Mouse (Mus musculus) C2C12 (cell line): ENCODE measurements around the gene Tmem30b. TPM values are rescaled to one million over a fixed set of nuclear protein-coding genes. Genes with fewer than 3 reads are reported as not detected.

Source experiments
- H3K27me3 ChIP-seq: one replicate; pipeline ENCODE4 v1.6.1; 2011; ENCODE audit not compliant: control insufficient read depth, insufficient read depth, insufficient read length
- H3K36me3 ChIP-seq: one replicate; pipeline ENCODE4 v1.6.1; 2011; ENCODE audit not compliant: control insufficient read depth, insufficient read depth
- H3K4me3 ChIP-seq: one replicate; pipeline ENCODE4 v1.5.1; 2011; ENCODE audit warnings: mild to moderate bottlenecking, control low read depth; ENCODE audit not compliant: poor library complexity, insufficient read depth, severe bottlenecking
- H3K79me2 ChIP-seq: one replicate; pipeline ENCODE4 v1.6.1; 2011; ENCODE audit not compliant: control insufficient read depth, insufficient read depth
- H3K79me3 ChIP-seq: one replicate; pipeline ENCODE4 v1.6.1; 2011; ENCODE audit warnings: low read depth, control low read depth
- H3ac ChIP-seq: one replicate; pipeline ENCODE3; 2011; ENCODE audit warnings: low read depth; ENCODE audit not compliant: control insufficient read depth, insufficient read length
- CEBPB ChIP-seq: IDR thresholded peaks from one replicate; pipeline ENCODE4 v1.6.1; 2011; ENCODE audit warnings: low read depth, mild to moderate bottlenecking, control low read depth, moderate library complexity
- CTCF ChIP-seq: IDR thresholded peaks from one replicate; pipeline ENCODE4 v1.5.1; 2011; ENCODE audit not compliant: control insufficient read depth, insufficient read depth, insufficient read length
- FOSL1 ChIP-seq: IDR thresholded peaks from one replicate; pipeline ENCODE4 v1.8.0; 2011; ENCODE audit warnings: mild to moderate bottlenecking, low read length; ENCODE audit not compliant: poor library complexity, insufficient read depth, severe bottlenecking
- MAX ChIP-seq: IDR thresholded peaks from one replicate; pipeline ENCODE4 v1.6.1; 2011; ENCODE audit warnings: mild to moderate bottlenecking, control low read depth
- MYOD1 ChIP-seq: IDR thresholded peaks from one replicate; pipeline ENCODE4 v1.6.1; 2011; ENCODE audit warnings: low read depth; ENCODE audit not compliant: control insufficient read depth, insufficient read length
- MYOG ChIP-seq: IDR thresholded peaks from one replicate; pipeline ENCODE4 v1.6.1; 2011; ENCODE audit not compliant: control insufficient read depth, insufficient read length; ENCODE audit errors: extremely low read depth
- USF1 ChIP-seq: IDR thresholded peaks from one replicate; pipeline ENCODE4 v1.6.1; 2011; ENCODE audit warnings: low read depth, mild to moderate bottlenecking, control low read depth, moderate library complexity
- polyA plus RNA-seq: library from polyadenylated mRNA; unstranded; fragments of >200 nt; fragmentation: generic; extraction: Trizol; gene quantifications from one replicate; pipeline ENCODE4 v1.2.1, GENCODE M21; 2012; ENCODE audit warnings: missing spikeins

Tmem30b gene
- polyA plus RNA-seq, 1 experiment, result not detected

GRCm38 (mm10) chr12:73523066-73523465 is 23.1 kb downstream of the Tmem30b start:
- no peak overlapping the region for H3K4me3 ChIP-seq
- TF ChIP-seq MYOG (no peak), CEBPB (no peak), CTCF (no peak), MAX (no peak), MYOD1 (no peak), FOSL1 (no peak), USF1 (no peak)
- no peaks in the 10 kb centered on the region for H3K27me3 ChIP-seq
- H3K79me3 ChIP-seq, result no peaks in the 10 kb centered on the region
- no peak overlapping the region for H3ac ChIP-seq
- H3K36me3 ChIP-seq, result no peaks in the 10 kb centered on the region
- H3K79me2 ChIP-seq, result no peaks in the 10 kb centered on the region

GRCm38 (mm10) chr12:73521944-73522343 is 24.2 kb downstream of the Tmem30b start:
- Histone ChIP-seq H3K27me3 (no peaks in the 10 kb centered on the region), H3K79me3 (no peaks in the 10 kb centered on the region), H3ac (no peak overlapping the region), H3K4me3 (no peak overlapping the region), H3K79me2 (no peaks in the 10 kb centered on the region), H3K36me3 (no peaks in the 10 kb centered on the region)
- no peak for TF ChIP-seq MYOD1
- TF ChIP-seq USF1, result no peak
- TF ChIP-seq FOSL1, result no peak
- no peak for TF ChIP-seq MYOG
- TF ChIP-seq CTCF, result no peak
- no peak for TF ChIP-seq CEBPB
- no peak for TF ChIP-seq MAX

GRCm38 (mm10) chr12:73521238-73521841 is 24.9 kb downstream of the Tmem30b start:
- H3K79me2 ChIP-seq, result no peaks in the 10 kb centered on the region
- no peaks in the 10 kb centered on the region for H3K27me3 ChIP-seq
- H3ac ChIP-seq, result no peak overlapping the region
- no peak overlapping the region for H3K4me3 ChIP-seq
- no peaks in the 10 kb centered on the region for H3K36me3 ChIP-seq
- no peak for TF ChIP-seq MYOG
- TF ChIP-seq CTCF, result no peak
- TF ChIP-seq MYOD1, result no peak
- no peak for TF ChIP-seq FOSL1
- no peak for TF ChIP-seq MAX
- TF ChIP-seq CEBPB, result no peak
- no peak for TF ChIP-seq USF1
- H3K79me3 ChIP-seq, result no peaks in the 10 kb centered on the region

GRCm38 (mm10) chr12:73517768-73518167 is 28.4 kb downstream of the Tmem30b start:
- no peaks in the 10 kb centered on the region for H3K27me3 ChIP-seq
- no peak overlapping the region for H3ac ChIP-seq
- TF ChIP-seq MAX (no peak), MYOD1 (no peak), FOSL1 (no peak), USF1 (no peak), MYOG (no peak), CEBPB (no peak), CTCF (no peak)
- H3K4me3 ChIP-seq, result no peak overlapping the region
- H3K79me3 ChIP-seq, result no peaks in the 10 kb centered on the region
- H3K36me3 ChIP-seq, result no peaks in the 10 kb centered on the region
- no peaks in the 10 kb centered on the region for H3K79me2 ChIP-seq

DNA sequence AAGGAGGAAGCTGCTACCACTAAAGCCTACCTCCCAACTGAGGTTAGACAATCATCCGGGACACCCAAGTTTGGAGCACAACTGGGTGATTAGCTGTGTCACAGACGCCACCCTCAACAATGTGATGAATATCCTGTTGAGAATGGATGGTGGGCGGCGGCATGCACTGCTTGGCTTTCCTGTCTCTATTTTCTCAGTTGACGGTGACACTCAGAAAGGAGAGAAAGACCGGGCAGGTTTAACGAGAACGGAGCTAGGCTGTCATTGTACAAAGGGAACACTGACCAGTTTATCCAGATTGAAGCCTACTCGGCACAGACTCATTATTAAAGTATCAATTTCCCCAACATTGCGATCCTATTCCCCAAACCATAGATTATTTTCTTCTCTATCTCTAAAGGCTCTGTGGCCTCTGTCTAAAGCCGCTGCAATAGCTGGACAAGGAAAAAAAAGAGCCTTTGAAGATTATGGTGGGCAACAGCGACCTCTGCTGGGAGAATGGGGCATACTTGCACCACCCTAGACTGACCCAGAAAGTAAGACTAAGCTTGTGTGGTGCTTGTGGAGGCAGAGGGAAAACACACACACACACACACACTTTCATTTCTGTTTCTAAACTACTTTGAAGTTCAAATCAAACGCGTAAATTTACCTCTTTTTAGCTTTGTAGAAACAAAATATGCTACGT is 29.0 kb downstream of the Tmem30b start:
- Histone ChIP-seq H3K4me3 (no peak overlapping the region), H3ac (no peak overlapping the region), H3K79me2 (no peaks in the 10 kb centered on the region), H3K27me3 (no peaks in the 10 kb centered on the region), H3K36me3 (no peaks in the 10 kb centered on the region), H3K79me3 (no peaks in the 10 kb centered on the region)
- TF ChIP-seq CTCF (peak; percentile 57), MYOG (no peak), FOSL1 (no peak)
